Mouse (Mus musculus): ENCODE measurements around the gene Ip6k1.

Gene Ip6k1

DNA sequence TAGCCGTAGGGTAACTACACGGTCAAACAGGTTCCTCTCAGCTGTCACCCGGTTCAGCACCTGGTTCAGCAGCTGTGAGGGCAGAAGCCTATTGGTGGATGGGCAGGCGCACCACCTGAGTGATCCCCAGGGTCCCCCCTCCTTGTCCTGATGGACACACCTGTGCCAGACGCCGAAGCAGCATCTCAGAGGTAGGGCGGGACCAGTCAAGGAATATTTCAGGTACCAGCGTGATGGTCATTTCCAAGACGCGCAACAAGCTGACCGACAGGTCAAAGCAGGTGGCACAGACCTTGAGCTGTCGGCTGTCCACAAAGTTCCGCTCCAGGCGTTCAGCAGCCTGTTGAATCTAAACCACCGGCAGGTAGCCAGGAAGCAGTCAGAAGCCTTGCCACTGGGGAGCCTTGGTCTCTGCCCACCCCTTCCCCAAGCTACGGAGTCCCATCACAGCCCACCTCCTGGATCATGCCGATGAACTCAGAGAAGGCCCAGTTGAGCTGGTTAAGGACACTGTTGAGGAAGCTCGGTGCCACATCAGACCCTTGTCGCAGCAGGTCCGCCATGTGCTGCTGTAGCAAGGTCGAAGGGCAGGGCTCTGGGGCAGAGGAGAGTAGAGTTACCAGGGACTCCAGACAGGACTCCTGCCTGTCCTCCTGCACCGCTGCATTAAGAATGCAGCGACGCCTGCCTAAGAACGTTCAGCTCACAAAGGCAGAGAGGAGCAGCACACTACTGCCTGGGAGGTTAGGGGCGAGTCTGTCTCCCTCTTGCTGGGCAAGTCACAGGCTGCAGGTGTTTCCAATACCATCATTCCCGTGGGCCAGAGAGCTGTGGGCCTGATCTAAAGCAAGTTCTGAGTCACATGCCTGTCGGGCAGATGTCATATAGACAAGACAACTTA, 54.3 kb downstream of the Ip6k1 start:
- no peak for DNase-seq (ENCODE audit: low read depth, low spot score)

DNA sequence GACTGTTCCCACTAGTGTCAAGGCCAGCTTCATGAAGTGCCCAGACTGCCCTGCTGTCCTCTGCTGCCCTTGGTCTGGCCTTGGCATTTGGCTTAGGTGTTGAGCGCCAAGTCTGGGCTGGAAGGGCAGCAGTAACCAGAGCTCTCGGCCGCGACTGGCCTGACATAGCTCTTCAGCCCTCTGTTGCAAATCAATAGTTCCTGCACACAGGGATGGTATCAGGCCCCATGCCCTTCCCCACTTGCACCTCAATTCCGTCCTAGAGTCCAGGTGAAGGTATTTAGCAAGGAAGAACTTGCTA, 54.9 kb downstream of the Ip6k1 start:
- DNase-seq (ENCODE audit: low read depth, low spot score) = no peak

DNA sequence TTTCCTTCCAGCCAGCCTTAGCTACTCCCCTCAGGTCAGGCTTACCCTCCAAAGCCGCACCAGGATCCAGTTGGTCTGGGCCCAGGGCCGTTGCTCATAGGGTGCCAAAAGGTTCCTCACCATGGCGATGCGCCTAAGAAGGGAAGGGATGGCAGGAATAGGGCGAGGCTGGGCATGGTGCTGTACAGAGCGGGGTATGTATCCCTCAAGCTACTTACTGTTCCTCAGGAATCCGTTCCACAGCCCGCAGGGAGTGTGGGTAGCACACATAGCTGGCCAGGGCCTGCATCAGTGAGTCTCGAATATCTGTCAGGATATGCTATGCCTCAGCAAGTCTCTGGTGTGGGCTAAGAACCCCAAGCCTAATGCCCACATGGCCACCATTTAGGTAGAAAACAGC, 56.0 kb downstream of the Ip6k1 start:
- no peak for DNase-seq (ENCODE audit: low read depth, low spot score)

DNA sequence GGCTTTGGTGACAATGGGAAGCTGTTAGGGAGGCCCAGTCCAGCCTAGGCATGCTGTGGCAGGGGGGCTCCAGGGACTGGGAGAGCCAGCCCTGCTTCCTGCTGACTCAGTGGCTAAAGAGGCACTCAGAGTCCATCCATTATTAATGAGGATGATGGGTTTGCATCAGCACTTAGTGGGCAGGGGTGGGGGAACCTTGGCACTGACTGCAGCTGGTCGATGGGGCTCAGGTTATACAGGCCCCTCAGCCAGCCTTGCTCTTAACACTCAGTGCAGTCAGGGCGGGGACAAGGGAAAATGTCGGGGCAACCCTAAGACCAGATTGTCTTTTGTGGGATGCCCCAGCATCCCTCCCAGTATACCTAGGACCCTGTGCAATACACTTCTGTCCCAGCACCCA, 59.8 kb downstream of the Ip6k1 start:
- DNase-seq (ENCODE audit: low read depth, low spot score) = no peak

DNA sequence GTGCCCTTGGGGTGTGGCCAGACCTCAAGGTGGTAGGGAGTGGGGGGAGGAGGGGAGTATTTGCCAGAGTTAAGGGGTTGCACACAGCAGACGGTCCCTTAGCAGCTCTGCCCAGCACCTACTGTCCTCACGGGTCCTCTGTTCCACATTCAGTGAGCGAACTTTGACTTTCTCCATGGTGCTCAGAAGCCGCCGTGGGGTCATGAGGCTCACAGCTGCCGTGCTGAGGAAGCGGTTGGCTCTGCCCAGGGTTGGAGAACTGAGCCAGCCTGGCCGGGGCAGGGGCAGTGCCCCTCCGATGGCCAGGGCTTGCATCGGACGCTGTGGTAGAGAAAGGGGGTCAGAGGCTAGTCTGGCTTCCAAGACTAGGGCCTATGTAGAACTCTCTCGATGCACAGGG, 61.1 kb downstream of the Ip6k1 start:
- no peak for DNase-seq (ENCODE audit: low read depth, low spot score)

DNA sequence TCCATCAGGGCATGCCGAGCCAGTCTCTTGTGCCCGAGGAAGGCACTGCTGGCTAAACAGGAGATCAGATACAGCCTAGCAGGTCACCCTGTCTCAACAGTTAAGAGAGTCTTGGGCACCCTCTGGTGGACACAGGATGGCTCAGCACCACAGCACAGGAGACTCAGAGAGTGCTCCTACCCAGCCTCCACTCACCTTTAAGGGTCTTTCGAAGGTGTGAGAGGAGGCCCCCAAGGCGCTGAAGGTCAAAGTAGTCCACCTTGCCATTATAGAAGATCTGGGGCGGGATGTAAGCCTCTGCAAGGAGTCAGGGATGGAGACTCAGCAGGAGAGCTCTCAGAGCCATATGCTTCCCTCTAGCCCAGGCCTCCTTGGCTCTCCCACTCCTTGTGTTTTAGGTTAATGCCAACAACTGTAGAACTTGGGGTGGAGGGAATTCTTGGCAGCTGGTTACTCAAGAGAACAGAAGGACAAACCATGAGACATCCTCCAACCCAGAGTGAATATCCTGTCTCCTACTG, 63.2 kb downstream of the Ip6k1 start:
- peak; percentile 43 for DNase-seq (ENCODE audit: low read depth, low spot score)

DNA sequence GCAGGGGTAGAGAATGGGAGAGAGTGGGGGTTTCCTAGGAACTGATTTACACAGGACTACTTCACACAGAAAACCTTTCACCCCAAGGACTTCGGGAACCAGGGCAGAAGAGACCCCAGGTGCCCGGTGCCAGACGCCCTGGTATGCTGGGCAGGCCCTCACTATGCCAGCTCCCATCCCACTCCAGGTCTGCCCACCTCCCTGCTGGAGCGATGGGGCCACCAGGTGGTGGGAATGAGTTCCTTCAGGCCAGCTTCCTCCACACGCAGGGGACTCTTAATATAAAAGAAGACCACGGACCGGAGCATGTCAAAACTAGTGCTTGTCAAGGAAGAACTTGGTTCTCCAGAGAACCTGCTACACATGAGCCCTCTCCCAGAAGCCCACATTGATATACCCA, 64.9 kb downstream of the Ip6k1 start:
- DNase-seq (ENCODE audit: low read depth, low spot score) = no peak

DNA sequence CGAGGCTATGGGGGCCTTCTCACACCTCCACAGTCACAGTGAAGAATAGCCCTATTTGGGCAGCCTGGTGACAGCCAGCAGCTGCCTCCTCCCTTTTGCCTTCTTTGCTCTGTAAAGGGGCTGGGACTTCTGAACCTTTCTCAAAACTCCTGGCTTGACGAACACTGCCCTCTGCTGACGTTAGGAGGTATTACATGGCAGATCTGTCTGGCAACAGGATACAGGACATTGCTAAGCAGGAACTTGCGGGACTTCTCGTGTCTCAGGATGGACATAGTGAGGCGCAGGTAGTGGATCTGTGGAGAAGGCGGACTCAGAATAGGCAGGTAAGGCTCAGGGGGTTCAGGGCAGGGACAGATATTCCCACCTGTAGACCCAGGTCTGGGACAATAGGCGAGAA, 65.6 kb downstream of the Ip6k1 start:
- DNase-seq (ENCODE audit: low read depth, low spot score) = peak; percentile 80

DNA sequence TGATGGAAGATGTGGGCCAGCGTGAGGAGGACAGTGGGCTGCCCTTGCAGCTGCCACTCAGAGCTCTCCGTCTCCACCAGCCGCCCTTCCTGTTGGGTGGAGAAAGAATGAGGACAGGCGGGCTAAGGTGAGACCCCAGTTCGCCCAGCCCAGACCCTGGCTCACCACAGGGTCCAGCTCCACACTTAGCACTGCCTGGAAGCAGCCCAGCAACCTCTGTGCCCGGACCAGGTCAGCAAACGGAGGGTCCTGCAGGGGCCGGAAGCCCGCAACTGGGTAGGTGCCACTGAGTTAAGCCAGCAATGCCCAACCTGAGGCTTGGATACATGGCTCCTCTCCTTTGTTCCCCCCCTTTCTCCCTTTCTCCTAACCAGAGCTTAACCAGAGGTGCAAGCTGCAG, 66.7 kb downstream of the Ip6k1 start:
- DNase-seq (ENCODE audit: low read depth, low spot score) = no peak

DNA sequence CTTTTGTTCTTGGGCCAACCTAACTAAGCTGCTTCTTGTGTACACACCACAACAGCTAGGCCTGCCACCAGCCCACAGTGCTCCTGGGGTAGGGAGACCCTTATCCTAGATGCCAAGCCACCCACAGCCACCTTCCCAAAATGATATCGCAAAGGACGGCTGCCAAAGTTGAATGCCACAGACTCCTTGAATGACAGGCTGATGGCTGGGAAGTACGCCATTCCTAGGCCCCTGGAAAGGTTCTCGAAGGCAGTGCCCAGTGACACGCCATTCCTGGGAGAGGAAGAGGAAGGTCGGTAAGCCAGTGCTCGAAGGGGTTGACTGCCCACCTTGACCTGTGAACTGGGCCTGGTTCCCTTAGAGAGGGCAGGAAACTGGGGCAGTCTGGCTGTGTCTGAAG, 67.2 kb downstream of the Ip6k1 start:
- DNase-seq (ENCODE audit: low read depth, low spot score) = no peak

DNA sequence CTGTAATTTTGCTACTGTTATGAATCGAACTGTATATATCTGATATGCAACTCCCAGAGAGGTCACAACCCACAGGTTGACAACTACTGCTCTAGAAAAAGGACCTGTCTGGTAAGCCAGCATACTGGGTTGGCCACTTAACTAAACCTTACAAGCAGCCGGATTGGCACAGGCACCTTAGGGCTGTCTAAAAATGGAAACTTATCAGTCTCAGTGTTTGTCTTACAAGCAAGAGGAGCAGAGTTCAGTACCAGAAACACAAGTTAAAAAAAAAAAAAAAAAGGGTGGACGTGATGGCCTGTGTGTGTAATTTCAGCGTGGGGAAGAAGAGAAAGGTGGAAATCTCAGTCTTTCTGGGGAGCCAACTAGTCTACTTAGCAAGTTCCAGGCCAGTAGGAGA, 69.5 kb downstream of the Ip6k1 start:
- DNase-seq (ENCODE audit: low read depth, low spot score) = no peak

DNA sequence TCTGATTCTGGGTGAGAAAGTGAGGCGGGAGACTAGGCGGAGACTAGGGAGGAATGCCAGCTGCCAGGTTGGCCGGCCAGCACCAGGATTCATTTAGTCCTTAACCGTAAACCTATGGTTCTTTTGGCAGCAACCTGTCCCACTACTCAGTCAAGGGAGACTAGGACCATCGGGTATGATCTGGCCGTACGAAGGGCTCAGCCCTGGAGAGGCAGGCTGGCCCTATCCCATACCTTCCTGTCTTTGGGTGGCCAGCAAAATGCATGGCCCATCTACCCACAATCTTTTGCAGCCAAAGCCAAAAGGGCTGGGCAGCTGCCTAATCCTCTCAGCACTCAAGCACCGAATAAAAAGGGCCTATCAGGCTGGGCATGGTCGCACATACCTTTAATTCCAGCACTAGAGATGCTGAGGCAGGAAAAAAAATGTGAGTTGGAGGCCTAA, 70.2 kb downstream of the Ip6k1 start:
- DNase-seq (ENCODE audit: low read depth, low spot score) = no peak

DNA sequence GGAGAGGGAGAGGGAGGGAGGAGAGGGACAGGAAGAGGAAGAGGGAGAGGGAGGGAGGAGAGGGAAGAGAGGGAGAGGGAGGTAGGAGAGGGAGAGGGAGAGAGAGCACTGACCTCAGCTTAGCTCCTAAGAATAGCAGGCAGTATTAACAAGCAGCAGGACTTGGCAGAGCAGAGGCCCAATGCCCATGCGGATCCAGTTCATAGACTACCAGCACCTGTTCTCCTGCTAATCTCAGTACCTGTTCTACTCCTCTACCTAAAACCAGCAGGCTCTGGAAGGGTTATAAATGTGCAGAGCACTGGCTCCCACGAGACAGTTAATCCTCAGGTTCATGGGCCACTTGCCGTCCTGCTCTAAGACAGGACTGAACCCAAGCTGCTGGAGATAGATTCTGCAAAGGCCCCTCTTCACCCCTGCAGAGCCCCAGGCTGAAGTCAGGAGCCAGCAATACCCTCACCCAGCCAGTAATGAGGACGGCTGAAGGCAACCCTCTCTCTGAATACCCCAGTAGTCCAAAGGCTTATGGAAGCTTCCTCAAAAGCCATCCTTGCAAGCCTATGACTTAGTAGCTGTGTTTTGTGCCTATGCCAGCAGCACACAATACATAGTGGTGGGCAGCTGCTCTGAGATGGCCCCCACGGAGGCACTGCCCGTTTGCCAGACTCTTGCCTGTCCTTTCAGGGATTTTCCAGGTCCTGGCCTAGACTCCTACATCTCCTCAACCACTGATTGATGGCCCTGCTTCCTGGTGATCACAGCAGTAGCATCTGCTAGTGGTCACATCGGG, 71.0 kb downstream of the Ip6k1 start:
- DNase-seq (ENCODE audit: low read depth, low spot score) = no peak

DNA sequence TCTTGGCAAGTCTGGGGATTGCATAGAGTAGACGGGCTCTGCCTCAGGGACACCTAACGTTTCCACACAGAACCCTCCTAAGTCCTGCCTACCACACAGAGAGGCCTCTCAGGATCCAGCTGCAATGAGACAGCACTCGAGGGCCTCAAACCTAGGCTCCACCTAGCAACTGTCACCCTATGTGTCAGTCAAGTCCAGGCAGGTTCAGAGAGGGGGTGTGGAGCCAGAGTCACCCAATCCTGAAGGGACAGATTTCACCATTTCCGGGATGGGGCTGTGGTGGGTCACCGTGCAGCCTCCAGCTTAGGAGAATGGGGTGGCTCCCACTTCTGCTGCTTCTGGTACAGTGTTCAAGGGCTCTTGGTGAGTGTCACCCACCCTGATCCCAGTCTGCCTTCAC, 77.9 kb downstream of the Ip6k1 start, which contains the start of gene Mst1:
Gene Mst1, plus strand, starts transcription at position 269 of the 400 bp plus-strand sequence.
- no peak for DNase-seq (ENCODE audit: low read depth, low spot score)

DNA sequence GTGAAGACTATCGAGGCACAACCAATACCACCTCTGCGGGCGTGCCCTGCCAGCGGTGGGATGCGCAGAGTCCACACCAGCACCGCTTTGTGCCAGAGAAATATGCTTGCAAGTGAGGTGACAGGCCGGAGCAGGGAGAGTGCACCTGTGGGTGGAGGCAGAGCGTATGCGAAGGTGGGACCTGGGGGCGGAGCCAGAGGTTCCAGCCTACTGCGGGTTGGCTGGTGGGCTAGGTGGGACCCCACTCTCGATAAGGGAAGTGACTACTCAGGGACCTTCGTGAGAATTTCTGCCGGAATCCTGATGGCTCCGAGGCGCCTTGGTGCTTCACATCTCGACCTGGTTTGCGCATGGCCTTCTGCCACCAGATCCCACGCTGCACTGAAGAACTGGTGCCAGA, 80.2 kb downstream of the Ip6k1 start:
- DNase-seq (ENCODE audit: low read depth, low spot score) = no peak

DNA sequence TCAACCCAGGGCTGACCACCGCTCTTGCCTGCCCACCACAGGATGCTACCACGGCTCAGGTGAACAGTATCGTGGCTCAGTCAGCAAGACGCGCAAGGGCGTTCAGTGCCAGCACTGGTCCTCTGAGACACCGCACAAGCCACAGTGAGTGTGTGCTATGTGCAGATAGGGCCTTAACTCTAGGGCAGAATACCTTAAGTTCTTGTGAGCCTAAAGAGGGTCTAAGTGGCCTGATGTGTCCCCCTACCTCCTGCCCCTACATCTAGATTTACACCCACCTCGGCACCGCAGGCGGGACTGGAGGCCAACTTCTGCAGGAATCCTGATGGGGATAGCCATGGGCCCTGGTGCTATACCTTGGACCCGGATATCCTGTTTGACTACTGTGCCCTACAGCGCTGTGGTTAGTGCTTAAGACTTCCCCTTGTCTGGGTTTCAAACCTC, 80.7 kb downstream of the Ip6k1 start, which contains the start of gene Rnf123:
Gene Rnf123, minus strand, starts transcription at position 359 of the 444 bp plus-strand sequence.
- peak; percentile 71 for DNase-seq (ENCODE audit: low read depth, low spot score)

DNA sequence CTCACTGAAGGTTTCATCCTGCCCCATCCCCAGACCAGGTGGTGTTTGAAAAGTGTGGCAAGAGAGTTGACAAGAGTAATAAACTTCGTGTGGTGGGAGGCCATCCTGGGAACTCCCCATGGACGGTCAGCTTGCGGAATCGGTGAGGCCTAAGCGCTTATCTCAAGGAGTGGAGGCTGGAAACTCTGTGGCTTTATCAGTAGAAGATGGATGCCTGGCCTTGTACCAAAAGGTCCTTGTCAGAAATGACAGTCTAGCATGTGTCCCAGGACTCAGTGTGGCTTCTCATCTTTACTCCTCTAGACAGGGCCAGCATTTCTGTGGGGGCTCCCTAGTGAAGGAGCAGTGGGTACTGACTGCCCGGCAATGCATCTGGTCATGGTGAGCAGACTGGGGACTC, 81.3 kb downstream of the Ip6k1 start:
- DNase-seq (ENCODE audit: low read depth, low spot score) = no peak

DNA sequence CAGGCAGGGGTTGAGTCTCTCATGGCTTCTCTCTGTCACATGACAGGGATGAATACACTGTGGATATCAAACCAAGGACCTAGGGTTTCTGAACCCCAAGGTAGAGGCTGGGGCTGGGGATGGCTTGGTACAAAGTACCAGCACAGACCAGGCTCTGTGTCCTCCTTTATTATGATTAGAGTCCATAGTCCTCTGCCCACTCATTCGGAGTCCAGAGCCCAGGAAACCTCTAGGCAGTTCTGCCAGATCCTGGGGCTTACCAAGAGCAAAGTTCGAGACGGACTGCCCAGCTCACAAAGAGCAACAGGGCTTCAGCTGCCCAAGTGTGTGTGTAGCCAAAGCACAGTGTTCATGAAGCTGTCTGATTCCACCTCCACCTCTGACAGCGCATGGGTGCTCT, 83.0 kb downstream of the Ip6k1 start:
- no peak for DNase-seq (ENCODE audit: low read depth, low spot score)

DNA sequence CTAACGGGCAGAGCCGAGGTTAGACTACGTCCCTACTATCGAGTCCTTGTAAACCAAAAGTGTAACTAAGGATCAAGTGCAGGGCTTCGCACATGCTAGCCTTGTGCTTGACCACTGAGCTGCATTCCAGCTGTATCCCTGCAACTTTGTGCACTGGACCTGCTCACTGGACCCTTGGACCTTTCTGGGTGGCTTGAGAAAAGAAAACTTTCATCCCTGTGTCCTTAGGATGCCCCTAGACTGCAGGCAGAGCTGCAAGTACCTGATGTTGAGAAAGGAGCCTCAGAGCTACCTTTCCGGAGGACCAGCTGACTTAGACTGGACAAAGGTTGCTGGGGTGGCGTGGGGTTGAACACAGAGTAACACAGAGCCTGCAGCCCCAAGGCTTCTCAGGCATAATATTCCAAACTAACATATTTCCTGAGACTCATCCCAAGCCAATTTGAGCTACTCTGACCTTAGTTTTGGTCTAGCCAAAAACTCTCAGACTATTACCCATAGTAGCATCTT, 88.4 kb downstream of the Ip6k1 start:
- DNase-seq (ENCODE audit: low read depth, low spot score) = no peak

DNA sequence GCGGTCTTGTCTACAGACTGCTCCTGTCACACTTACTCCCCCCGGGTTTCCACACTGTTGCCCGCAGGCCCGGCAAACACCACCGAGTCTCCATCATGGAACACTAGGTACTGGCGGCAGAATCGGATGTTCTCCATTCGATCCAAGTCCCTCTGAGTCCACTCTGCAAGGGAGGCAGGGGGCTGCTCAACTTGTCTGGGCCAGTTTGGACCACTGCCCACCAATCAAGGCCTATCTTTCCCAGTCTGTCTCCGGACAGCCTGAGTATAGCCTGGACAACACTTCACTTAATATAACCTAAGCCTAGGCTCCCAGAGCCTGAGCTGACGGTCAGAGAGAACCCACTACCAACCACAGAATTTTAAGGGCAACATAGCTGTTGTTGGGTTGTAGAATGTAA, 91.3 kb downstream of the Ip6k1 start:
- no peak for DNase-seq (ENCODE audit: low read depth, low spot score)

DNA sequence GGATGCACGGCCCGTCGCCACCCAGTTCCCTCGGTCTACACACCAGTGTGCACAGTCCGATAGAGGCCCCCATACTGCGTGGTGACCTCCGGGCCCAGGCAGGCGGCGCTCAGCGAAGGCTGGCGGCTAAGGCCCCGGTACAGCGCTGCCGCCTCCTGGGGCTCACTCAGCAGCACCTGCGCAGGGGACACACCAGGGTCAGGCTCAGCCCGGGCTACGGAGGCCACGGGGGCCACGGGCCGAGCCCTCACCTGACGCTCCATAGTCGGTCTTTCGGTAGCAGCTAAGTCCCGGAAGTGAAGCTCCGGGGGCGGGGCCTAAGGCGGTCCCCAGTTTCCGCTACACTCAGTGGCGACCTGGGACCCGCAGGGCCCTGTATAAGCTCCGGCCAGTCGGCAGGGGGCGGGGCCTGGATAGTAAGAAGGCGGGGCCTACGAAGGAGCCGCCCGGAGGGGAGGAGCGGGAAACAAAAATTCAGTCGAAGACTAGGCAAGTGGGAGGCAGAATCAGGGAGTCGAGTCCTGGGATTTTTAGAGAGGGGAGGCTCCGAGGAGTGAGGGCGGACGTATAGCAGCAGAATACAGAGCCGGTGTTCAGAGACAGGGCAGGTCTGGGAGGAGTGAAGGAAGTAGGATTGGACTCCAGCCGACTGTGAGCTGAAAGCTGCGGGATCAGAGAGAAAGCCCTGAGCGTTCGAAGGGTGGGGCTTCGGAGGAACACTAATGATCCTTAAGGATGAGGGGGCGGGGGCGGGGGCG, 92.1 kb downstream of the Ip6k1 start, which contains the start of gene Apeh:
Gene Apeh, minus strand, starts transcription at position 423 of the 758 bp plus-strand sequence.
- DNase-seq (ENCODE audit: low read depth, low spot score) = peak; percentile 96

Data from CD4-positive helper T cell, adult 2 months (primary cell).